Mouse (Mus musculus): ENCODE measurements at regions not wholly inside any gene's neighbourhood (a gene's known extent, or its start where the extent isn't known, plus 50 kb on each side); places are given as distances from the start of the nearest gene placed in this dataset.

- TF ChIP-seq MAX (IDR thresholded peaks at IDR 0.05) (no peak), CTCF (IDR thresholded peaks at IDR 0.05; ENCODE audit: control insufficient read depth, insufficient read depth, insufficient read length) (no peak), USF1 (IDR thresholded peaks at IDR 0.05; ENCODE audit: low read depth) (no peak), CEBPB (IDR thresholded peaks at IDR 0.05; ENCODE audit: low read depth) (no peak)
These were observed 160.3 kb upstream of the Plpp4 start for GRCm38 (mm10) chr7:129096374-129097069.
